Mouse (Mus musculus) limb, embryonic 11.5 days (tissue): ENCODE measurements at regions not wholly inside any gene's neighbourhood (a gene's known extent, or its start where the extent isn't known, plus 50 kb on each side); places are given as distances from the start of the nearest gene placed in this dataset.

ENCODE experiments used
- ATAC-seq: fragments of 200-750 bp; cut with Nextera tagmentation; 2 replicates; pipeline ENCODE4 v1.8.0; 2017; ENCODE audit warnings: low read depth; ENCODE audit not compliant: insufficient number of reproducible peaks, low FRiP score, low TSS enrichment
- DNase-seq: peaks from one replicate; pipeline ENCODE4 v3.0.0-alpha.2; 2015; ENCODE audit warnings: low spot score
- H3K27ac ChIP-seq: fragments of 300-500 bp; sonication (generic); replicated peaks from 2 replicates; pipeline ENCODE4 v1.5.1; 2014; ENCODE audit warnings: low read depth, mild to moderate bottlenecking, low read length
- H3K27me3 ChIP-seq: fragments of 300-500 bp; sonication (generic); 2 replicates; pipeline ENCODE4 v1.6.1; 2014; ENCODE audit warnings: mild to moderate bottlenecking, low read length, mixed read lengths; ENCODE audit not compliant: control insufficient read depth, insufficient read depth
- H3K36me3 ChIP-seq: fragments of 300-500 bp; sonication (generic); 2 replicates; pipeline ENCODE4 v1.6.1; 2014; ENCODE audit warnings: mild to moderate bottlenecking, low read length, moderate library complexity, mixed read lengths; ENCODE audit not compliant: control insufficient read depth, insufficient read depth
- H3K4me1 ChIP-seq: fragments of 300-500 bp; sonication (generic); 2 replicates; pipeline ENCODE4 v1.6.1; 2014; ENCODE audit warnings: low read length, mixed read lengths; ENCODE audit not compliant: control insufficient read depth, insufficient read depth
- H3K4me2 ChIP-seq: fragments of 300-500 bp; sonication (generic); 2 replicates; pipeline ENCODE4 v1.6.1; 2014; ENCODE audit warnings: low read depth, mild to moderate bottlenecking, moderate library complexity; ENCODE audit not compliant: severe bottlenecking
- H3K4me3 ChIP-seq: fragments of 300-500 bp; sonication (generic); 2 replicates; pipeline ENCODE4 v1.5.1; 2014; ENCODE audit warnings: low read depth, low read length
- H3K9ac ChIP-seq: fragments of 300-500 bp; sonication (generic); 2 replicates; pipeline ENCODE4 v1.6.1; 2014; ENCODE audit warnings: mild to moderate bottlenecking, low read length
- H3K9me3 ChIP-seq: fragments of 300-500 bp; sonication (generic); 2 replicates; pipeline ENCODE4 v1.6.1; 2016; ENCODE audit warnings: low read length; ENCODE audit not compliant: control insufficient read depth
- WGBS: fragments of 180-500 bp; shearing (Covaris S2); extraction: QIAGEN DNeasy Blood & Tissue Kit; methylation state at CpG from one replicate; pipeline ENCODE4 v1.1.7; 2014; 5-methylcytosine and 5-hydroxymethylcytosine counted together

GRCm38 (mm10) chr1:156997476-156998305 lies 58.3 kb upstream of the Ralgps2 start:
- ATAC-seq = peak; percentile 48; the same call in 1 of the 2 replicates
- no peak overlapping the region for H3K9ac ChIP-seq
- DNase-seq = peak; percentile 47
- H3K4me2 ChIP-seq = no peak overlapping the region
- no peak overlapping the region for H3K4me3 ChIP-seq
- no peaks in the 10 kb centered on the region for H3K9me3 ChIP-seq
- H3K36me3 ChIP-seq = no peaks in the 10 kb centered on the region
- H3K4me1 ChIP-seq = peaks cover 5% of the 10 kb centered on the region; the same call in 1 of the 2 replicates
- no peak overlapping the region; the same call in 1 of the 2 replicates for H3K27ac ChIP-seq
- WGBS = 52% methylated on average over 12 of the region's 12 CpGs
- no peaks in the 10 kb centered on the region for H3K27me3 ChIP-seq

- Histone ChIP-seq H3K27me3 (no peaks in the 10 kb centered on the region), H3K4me2 (no peak overlapping the region), H3K9me3 (no peaks in the 10 kb centered on the region), H3K36me3 (no peaks in the 10 kb centered on the region), H3K4me3 (no peak overlapping the region), H3K4me1 (peaks cover 7% of the 10 kb centered on the region), H3K27ac (no peak overlapping the region), H3K9ac (no peak overlapping the region)
- DNase-seq = no peak
- 87% methylated on average over 10 of the region's 10 CpGs for WGBS
- no peak for ATAC-seq
Measured at GRCm38 (mm10) chr1:156997033-156997432, 57.6 kb upstream of the Ralgps2 start.

GRCm38 (mm10) chr1:156996084-156996880 lies 56.9 kb upstream of the Ralgps2 start:
- H3K4me3 ChIP-seq = no peak overlapping the region
- no peak overlapping the region for H3K9ac ChIP-seq
- peaks cover 7% of the 10 kb centered on the region for H3K4me1 ChIP-seq
- H3K27ac ChIP-seq = no peak overlapping the region
- 86% methylated on average over 10 of the region's 10 CpGs for WGBS
- H3K4me2 ChIP-seq = no peak overlapping the region
- ATAC-seq (no peak), DNase-seq (no peak)
- H3K36me3 ChIP-seq = no peaks in the 10 kb centered on the region
- H3K27me3 ChIP-seq = no peaks in the 10 kb centered on the region
- H3K9me3 ChIP-seq = no peaks in the 10 kb centered on the region

- no peak overlapping the region for H3K4me2 ChIP-seq
- H3K9ac ChIP-seq = no peak overlapping the region
- ATAC-seq (no peak), DNase-seq (no peak)
- H3K4me3 ChIP-seq = no peak overlapping the region
- peaks cover 7% of the 10 kb centered on the region for H3K4me1 ChIP-seq
- H3K27me3 ChIP-seq = no peaks in the 10 kb centered on the region
- 92% methylated on average over 7 of the region's 7 CpGs for WGBS
- H3K36me3 ChIP-seq = no peaks in the 10 kb centered on the region
- no peak overlapping the region for H3K27ac ChIP-seq
- H3K9me3 ChIP-seq = no peaks in the 10 kb centered on the region
Measured at GRCm38 (mm10) chr1:156995180-156995951, 55.9 kb upstream of the Ralgps2 start.

- Histone ChIP-seq H3K4me1 (peaks cover 7% of the 10 kb centered on the region), H3K27ac (no peak overlapping the region), H3K27me3 (no peaks in the 10 kb centered on the region), H3K36me3 (no peaks in the 10 kb centered on the region), H3K9ac (no peak overlapping the region), H3K9me3 (no peaks in the 10 kb centered on the region), H3K4me3 (no peak overlapping the region), H3K4me2 (no peak overlapping the region)
- no peak for DNase-seq
- 81% methylated on average over 2 of the region's 2 CpGs for WGBS
- ATAC-seq = no peak
Measured at GRCm38 (mm10) chr1:156994644-156995016, 55.2 kb upstream of the Ralgps2 start.

- Histone ChIP-seq H3K27ac (no peak overlapping the region), H3K4me3 (no peak overlapping the region), H3K4me2 (no peak overlapping the region), H3K9me3 (no peaks in the 10 kb centered on the region), H3K36me3 (no peaks in the 10 kb centered on the region), H3K4me1 (peaks cover 7% of the 10 kb centered on the region), H3K9ac (no peak overlapping the region), H3K27me3 (no peaks in the 10 kb centered on the region)
- 62% methylated on average over 15 of the region's 15 CpGs for WGBS
- ATAC-seq (no peak), DNase-seq (no peak)
Measured at GRCm38 (mm10) chr1:156994005-156994643, 54.7 kb upstream of the Ralgps2 start.

- Histone ChIP-seq H3K36me3 (no peaks in the 10 kb centered on the region), H3K4me3 (no peak overlapping the region), H3K9ac (no peak overlapping the region), H3K4me2 (no peak overlapping the region), H3K9me3 (no peaks in the 10 kb centered on the region), H3K4me1 (peaks cover 7% of the 10 kb centered on the region), H3K27me3 (no peaks in the 10 kb centered on the region), H3K27ac (no peak overlapping the region)
- DNase-seq (no peak), ATAC-seq (no peak)
- 78% methylated on average over 3 of the region's 3 CpGs for WGBS
Measured at GRCm38 (mm10) chr1:156993105-156993504, 53.7 kb upstream of the Ralgps2 start.

- peaks cover 6% of the 10 kb centered on the region for H3K4me1 ChIP-seq
- H3K27me3 ChIP-seq = no peaks in the 10 kb centered on the region
- H3K9me3 ChIP-seq = no peaks in the 10 kb centered on the region
- no peak for ATAC-seq
- H3K4me2 ChIP-seq = no peak overlapping the region
- DNase-seq = no peak
- H3K9ac ChIP-seq = no peak overlapping the region
- no peak overlapping the region for H3K4me3 ChIP-seq
- H3K27ac ChIP-seq = no peak overlapping the region
- no peaks in the 10 kb centered on the region for H3K36me3 ChIP-seq
- WGBS = 61% methylated on average over 2 of the region's 2 CpGs
Measured at GRCm38 (mm10) chr1:156992536-156992935, 53.1 kb upstream of the Ralgps2 start.
